Mouse (Mus musculus): ENCODE data around the gene Hist1h2bg. TPM values are rescaled to one million over a fixed set of nuclear protein-coding genes. Genes with fewer than 3 reads are reported as not detected.

Gene Hist1h2bg
- polyA plus RNA-seq, 1 experiment from 2014 or later: 7.6 TPM

GRCm38 (mm10) chr13:23593051-23593770, 22.0 kb downstream of the Hist1h2bg start:
- H3K9ac ChIP-seq (ENCODE audit: low read length): no peak overlapping the region
- no peaks in the 10 kb centered on the region for H3K4me1 ChIP-seq (replicated peaks; ENCODE audit: control insufficient read depth, insufficient read depth, low read length)
- WGBS: 63% methylated on average over 5 of the region's 5 CpGs
- no peaks in the 10 kb centered on the region for H3K9me3 ChIP-seq (ENCODE audit: control insufficient read depth, low read length)
- no peak overlapping the region for H3K4me3 ChIP-seq (ENCODE audit: low read depth, low read length)
- peak overlapping the region; percentile 57; the same call in 1 of the 2 replicates for H3K27ac ChIP-seq (ENCODE audit: low read depth)
- no peak overlapping the region for H3K4me2 ChIP-seq (ENCODE audit: low read length)
- DNase-seq (ENCODE audit: low spot score) (peak; percentile 50), ATAC-seq (replicated peaks; ENCODE audit: low FRiP score, low TSS enrichment, low read depth) (no peak)
- H3K36me3 ChIP-seq (ENCODE audit: control insufficient read depth, insufficient read depth, low read length): no peaks in the 10 kb centered on the region
- no peaks in the 10 kb centered on the region for H3K27me3 ChIP-seq (replicated peaks; ENCODE audit: control insufficient read depth, insufficient read depth, low read length)

- Histone ChIP-seq H3K27ac (ENCODE audit: low read depth) (no peak overlapping the region), H3K36me3 (ENCODE audit: control insufficient read depth, insufficient read depth, low read length) (no peaks in the 10 kb centered on the region), H3K9ac (ENCODE audit: low read length) (no peak overlapping the region), H3K9me3 (ENCODE audit: control insufficient read depth, low read length) (no peaks in the 10 kb centered on the region), H3K4me2 (ENCODE audit: low read length) (no peak overlapping the region), H3K27me3 (replicated peaks; ENCODE audit: control insufficient read depth, insufficient read depth, low read length) (no peaks in the 10 kb centered on the region), H3K4me3 (ENCODE audit: low read depth, low read length) (no peak overlapping the region), H3K4me1 (replicated peaks; ENCODE audit: control insufficient read depth, insufficient read depth, low read length) (no peaks in the 10 kb centered on the region)
- no peak for DNase-seq (ENCODE audit: low spot score)
- WGBS: 75% methylated on average over 2 of the region's 2 CpGs
- no peak for ATAC-seq (replicated peaks; ENCODE audit: low FRiP score, low TSS enrichment, low read depth)
Measured at GRCm38 (mm10) chr13:23595185-23595584, 24.0 kb downstream of the Hist1h2bg start.

- peak; percentile 39 for DNase-seq (ENCODE audit: low spot score)
- Histone ChIP-seq H3K27ac (ENCODE audit: low read depth) (no peak overlapping the region), H3K4me1 (replicated peaks; ENCODE audit: control insufficient read depth, insufficient read depth, low read length) (no peaks in the 10 kb centered on the region), H3K4me3 (ENCODE audit: low read depth, low read length) (no peak overlapping the region), H3K9me3 (ENCODE audit: control insufficient read depth, low read length) (no peaks in the 10 kb centered on the region), H3K4me2 (ENCODE audit: low read length) (no peak overlapping the region), H3K9ac (ENCODE audit: low read length) (no peak overlapping the region), H3K36me3 (ENCODE audit: control insufficient read depth, insufficient read depth, low read length) (no peaks in the 10 kb centered on the region), H3K27me3 (replicated peaks; ENCODE audit: control insufficient read depth, insufficient read depth, low read length) (no peaks in the 10 kb centered on the region)
- 87% methylated on average over 7 of the region's 7 CpGs for WGBS
- ATAC-seq (replicated peaks; ENCODE audit: low FRiP score, low TSS enrichment, low read depth): no peak
Measured at GRCm38 (mm10) chr13:23595622-23596372, 24.6 kb downstream of the Hist1h2bg start.

- H3K36me3 ChIP-seq (ENCODE audit: control insufficient read depth, insufficient read depth, low read length): no peaks in the 10 kb centered on the region
- H3K4me1 ChIP-seq (replicated peaks; ENCODE audit: control insufficient read depth, insufficient read depth, low read length): no peaks in the 10 kb centered on the region
- H3K4me2 ChIP-seq (ENCODE audit: low read length): no peak overlapping the region
- H3K27me3 ChIP-seq (replicated peaks; ENCODE audit: control insufficient read depth, insufficient read depth, low read length): no peaks in the 10 kb centered on the region
- H3K9ac ChIP-seq (ENCODE audit: low read length): no peak overlapping the region
- H3K4me3 ChIP-seq (ENCODE audit: low read depth, low read length): no peak overlapping the region
- DNase-seq (ENCODE audit: low spot score) (peak; percentile 87), ATAC-seq (replicated peaks; ENCODE audit: low FRiP score, low TSS enrichment, low read depth) (peak; percentile 64; the same call in 1 of the 2 replicates)
- H3K9me3 ChIP-seq (ENCODE audit: control insufficient read depth, low read length): no peaks in the 10 kb centered on the region
- H3K27ac ChIP-seq (ENCODE audit: low read depth): no peak overlapping the region
- WGBS: 8% methylated on average over 9 of the region's 9 CpGs
Measured at GRCm38 (mm10) chr13:23597957-23598356, 26.8 kb downstream of the Hist1h2bg start.

GRCm38 (mm10) chr13:23603182-23603699, 32.0 kb downstream of the Hist1h2bg start:
- H3K4me3 ChIP-seq (ENCODE audit: low read depth, low read length): no peak overlapping the region
- H3K27me3 ChIP-seq (replicated peaks; ENCODE audit: control insufficient read depth, insufficient read depth, low read length): no peaks in the 10 kb centered on the region
- no peaks in the 10 kb centered on the region for H3K36me3 ChIP-seq (ENCODE audit: control insufficient read depth, insufficient read depth, low read length)
- WGBS: 72% methylated on average over 7 of the region's 7 CpGs
- no peaks in the 10 kb centered on the region for H3K4me1 ChIP-seq (replicated peaks; ENCODE audit: control insufficient read depth, insufficient read depth, low read length)
- H3K27ac ChIP-seq (ENCODE audit: low read depth): no peak overlapping the region
- H3K9ac ChIP-seq (ENCODE audit: low read length): no peak overlapping the region
- ATAC-seq (replicated peaks; ENCODE audit: low FRiP score, low TSS enrichment, low read depth) (no peak), DNase-seq (ENCODE audit: low spot score) (no peak)
- H3K9me3 ChIP-seq (ENCODE audit: control insufficient read depth, low read length): no peaks in the 10 kb centered on the region
- H3K4me2 ChIP-seq (ENCODE audit: low read length): no peak overlapping the region

GRCm38 (mm10) chr13:23604452-23604851, 33.3 kb downstream of the Hist1h2bg start:
- DNase-seq (ENCODE audit: low spot score) (no peak), ATAC-seq (replicated peaks; ENCODE audit: low FRiP score, low TSS enrichment, low read depth) (no peak)
- no peaks in the 10 kb centered on the region for H3K9me3 ChIP-seq (ENCODE audit: control insufficient read depth, low read length)
- H3K4me3 ChIP-seq (ENCODE audit: low read depth, low read length): no peak overlapping the region
- no peak overlapping the region for H3K27ac ChIP-seq (ENCODE audit: low read depth)
- H3K4me2 ChIP-seq (ENCODE audit: low read length): no peak overlapping the region
- H3K9ac ChIP-seq (ENCODE audit: low read length): no peak overlapping the region
- 85% methylated on average over 3 of the region's 3 CpGs for WGBS
- no peaks in the 10 kb centered on the region for H3K4me1 ChIP-seq (replicated peaks; ENCODE audit: control insufficient read depth, insufficient read depth, low read length)
- no peaks in the 10 kb centered on the region for H3K27me3 ChIP-seq (replicated peaks; ENCODE audit: control insufficient read depth, insufficient read depth, low read length)
- no peaks in the 10 kb centered on the region for H3K36me3 ChIP-seq (ENCODE audit: control insufficient read depth, insufficient read depth, low read length)

GRCm38 (mm10) chr13:23605052-23605451, 33.9 kb downstream of the Hist1h2bg start:
- 89% methylated on average over 3 of the region's 3 CpGs for WGBS
- Histone ChIP-seq H3K9me3 (ENCODE audit: control insufficient read depth, low read length) (no peaks in the 10 kb centered on the region), H3K4me1 (replicated peaks; ENCODE audit: control insufficient read depth, insufficient read depth, low read length) (no peaks in the 10 kb centered on the region), H3K27me3 (replicated peaks; ENCODE audit: control insufficient read depth, insufficient read depth, low read length) (no peaks in the 10 kb centered on the region), H3K36me3 (ENCODE audit: control insufficient read depth, insufficient read depth, low read length) (no peaks in the 10 kb centered on the region), H3K27ac (ENCODE audit: low read depth) (no peak overlapping the region), H3K9ac (ENCODE audit: low read length) (no peak overlapping the region), H3K4me2 (ENCODE audit: low read length) (no peak overlapping the region), H3K4me3 (ENCODE audit: low read depth, low read length) (no peak overlapping the region)
- no peak for ATAC-seq (replicated peaks; ENCODE audit: low FRiP score, low TSS enrichment, low read depth)
- DNase-seq (ENCODE audit: low spot score): no peak

- 84% methylated on average over 4 of the region's 4 CpGs for WGBS
- ATAC-seq (replicated peaks; ENCODE audit: low FRiP score, low TSS enrichment, low read depth) (no peak), DNase-seq (ENCODE audit: low spot score) (no peak)
- Histone ChIP-seq H3K4me1 (replicated peaks; ENCODE audit: control insufficient read depth, insufficient read depth, low read length) (no peaks in the 10 kb centered on the region), H3K36me3 (ENCODE audit: control insufficient read depth, insufficient read depth, low read length) (no peaks in the 10 kb centered on the region), H3K9ac (ENCODE audit: low read length) (no peak overlapping the region), H3K27ac (ENCODE audit: low read depth) (no peak overlapping the region), H3K9me3 (ENCODE audit: control insufficient read depth, low read length) (no peaks in the 10 kb centered on the region), H3K4me2 (ENCODE audit: low read length) (no peak overlapping the region), H3K27me3 (replicated peaks; ENCODE audit: control insufficient read depth, insufficient read depth, low read length) (no peaks in the 10 kb centered on the region), H3K4me3 (ENCODE audit: low read depth, low read length) (no peak overlapping the region)
Measured at GRCm38 (mm10) chr13:23609209-23609608, 38.0 kb downstream of the Hist1h2bg start.

Data from intestine, embryonic 14.5 days (tissue).